Mouse (Mus musculus): ENCODE results near the gene S1pr4.
A peak's percentile ranks its signal among the peaks of the same experiment; 100 is the strongest.

Gene S1pr4

GRCm38 (mm10) chr10:81500032-81500431, at the start of gene S1pr4:
S1pr4 (minus strand) TSS chr10:81500132.
- DNase-seq = no peak

DNA sequence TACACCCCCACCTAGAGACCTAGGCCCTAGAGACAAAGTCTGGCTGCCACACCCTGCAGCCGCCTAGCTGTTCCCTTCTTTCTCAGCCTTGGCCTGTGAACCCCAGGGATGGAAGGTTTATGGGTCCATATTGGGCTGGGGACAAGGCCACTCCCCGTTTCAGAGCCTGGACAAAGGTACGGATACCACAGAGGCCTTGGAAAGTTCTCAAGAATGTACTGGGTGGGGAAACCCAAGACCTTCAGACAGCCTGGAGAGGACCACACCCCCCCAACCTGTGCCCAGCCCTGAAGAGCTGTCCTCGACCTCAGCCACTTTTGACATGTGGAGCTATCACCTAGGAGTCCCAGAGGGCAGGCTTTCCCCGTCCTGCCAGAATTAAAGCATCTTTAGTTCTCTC, 49.0 kb upstream of the S1pr4 start:
- DNase-seq = no peak

DNA sequence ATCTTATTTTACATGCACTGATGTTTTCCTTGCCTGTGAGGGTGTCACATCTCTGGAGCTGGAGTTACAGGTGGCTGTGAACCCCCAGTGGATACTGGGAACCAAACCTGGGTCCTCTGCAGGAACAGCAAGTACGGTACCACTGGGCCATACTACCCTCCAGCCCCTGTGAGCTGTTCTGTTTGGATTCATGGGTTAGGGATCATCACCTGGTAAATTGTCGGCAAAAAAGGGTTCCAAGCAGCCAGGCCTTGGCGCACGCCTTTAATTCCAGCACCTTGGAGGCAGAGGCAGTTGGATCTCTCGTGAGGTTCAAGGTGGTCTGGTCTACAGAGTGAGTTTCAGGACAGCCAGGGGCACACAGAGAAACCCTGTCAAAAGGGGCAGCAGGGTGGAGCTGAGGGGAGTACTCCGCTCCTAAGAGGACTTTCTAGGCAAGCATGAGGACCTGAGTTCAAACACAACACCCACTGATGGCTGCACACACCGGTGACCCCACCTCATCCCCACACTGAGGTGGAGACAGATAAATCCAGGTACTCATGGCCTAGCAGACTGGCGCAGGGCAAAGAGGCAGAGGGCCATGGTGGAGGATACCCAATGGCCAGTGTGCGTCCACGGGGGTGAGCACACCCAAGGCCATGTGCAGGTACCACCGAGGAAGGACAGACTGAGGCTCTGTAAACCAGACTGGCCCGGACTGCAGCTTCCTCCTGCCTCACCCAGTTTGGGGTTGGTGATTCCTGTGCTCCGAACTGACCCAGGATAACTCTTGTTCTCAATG, 47.0 kb upstream of the S1pr4 start:
- DNase-seq = no peak

- DNase-seq = no peak
These were observed 46.4 kb upstream of the S1pr4 start for GRCm38 (mm10) chr10:81546332-81546731.

DNA sequence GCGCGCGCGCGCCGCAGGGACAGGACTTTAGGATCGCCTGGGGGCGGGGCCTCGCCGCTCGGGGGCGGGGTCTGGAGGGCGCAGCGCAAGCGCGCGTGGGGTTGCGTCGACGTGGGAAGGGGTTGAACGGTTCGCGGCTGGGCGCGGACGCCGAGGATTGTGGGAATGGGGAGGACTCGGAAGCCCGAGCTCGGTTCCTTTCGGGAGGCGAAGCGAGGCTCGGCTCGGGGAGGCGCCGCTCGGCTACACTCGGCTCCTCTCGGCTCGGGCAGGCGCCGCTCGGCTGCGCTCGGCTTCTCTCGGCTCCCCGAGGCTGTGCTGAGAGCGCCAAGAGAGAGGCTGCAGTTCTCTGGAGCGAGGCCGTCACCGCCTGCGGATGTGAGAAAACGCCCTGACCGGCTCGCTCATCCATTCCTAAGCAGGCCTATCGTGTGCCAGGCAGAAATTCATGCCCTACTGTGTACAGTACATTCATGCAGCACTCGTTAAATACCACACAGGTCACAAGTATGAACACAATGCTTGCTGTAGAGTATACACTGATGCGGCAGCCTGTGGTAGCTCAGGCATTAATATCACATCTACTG, 45.3 kb upstream of the S1pr4 start, which contains the start of gene Gna11:
Gna11 (minus strand) TSS at position 30 of the 587 bp plus-strand sequence.
- peak; percentile 100 for DNase-seq

GRCm38 (mm10) chr10:81544296-81545160, 44.6 kb upstream of the S1pr4 start:
- no peak for DNase-seq

DNA sequence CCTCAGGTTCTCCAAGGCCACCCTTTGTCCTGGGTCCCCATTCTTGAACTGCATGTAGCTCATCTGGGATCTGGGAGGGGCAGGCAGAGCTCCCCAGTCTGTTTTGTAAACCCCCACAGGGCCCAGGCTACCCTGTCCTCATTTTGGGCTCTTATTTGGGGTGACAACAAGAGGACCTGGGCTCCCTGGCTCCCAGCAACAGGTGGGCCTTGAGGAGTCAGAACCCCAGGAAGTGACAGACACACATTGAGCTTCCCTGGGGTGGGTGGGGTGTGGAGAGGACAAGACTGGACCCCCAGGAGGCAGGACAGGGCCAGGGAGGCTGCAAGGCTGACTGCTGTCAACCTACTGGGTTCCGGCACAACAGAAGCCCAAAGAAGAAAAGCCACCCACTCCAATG, 43.7 kb upstream of the S1pr4 start:
- no peak for DNase-seq

GRCm38 (mm10) chr10:81542727-81543460, 43.0 kb upstream of the S1pr4 start:
- no peak for DNase-seq

- DNase-seq = no peak
These were observed 41.9 kb upstream of the S1pr4 start for GRCm38 (mm10) chr10:81541803-81542202.

- no peak for DNase-seq
These were observed 41.4 kb upstream of the S1pr4 start for GRCm38 (mm10) chr10:81541363-81541762.

- no peak for DNase-seq
These were observed 38.6 kb upstream of the S1pr4 start for GRCm38 (mm10) chr10:81538321-81539048.

GRCm38 (mm10) chr10:81537429-81537828, 37.5 kb upstream of the S1pr4 start:
- no peak for DNase-seq

DNA sequence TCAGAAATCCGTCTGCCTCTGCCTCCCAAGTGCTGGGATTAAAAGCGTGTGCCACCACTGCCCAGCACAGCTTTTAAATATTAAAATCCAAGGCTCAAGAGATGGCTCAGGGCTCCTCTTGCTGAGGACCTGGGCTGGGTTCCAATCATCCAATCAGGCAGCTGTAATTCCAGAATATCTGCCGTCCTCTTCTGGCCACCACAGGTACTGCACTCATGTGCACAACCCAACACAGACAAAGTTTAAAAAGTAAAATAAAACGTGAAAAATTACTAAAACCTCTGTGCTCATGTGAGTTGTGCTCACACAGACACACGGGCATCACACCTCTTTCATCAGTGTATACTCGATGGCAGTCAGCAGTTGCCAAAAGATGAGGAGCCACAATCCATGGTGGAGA, 36.8 kb upstream of the S1pr4 start:
- no peak for DNase-seq

- no peak for DNase-seq
These were observed 34.9 kb upstream of the S1pr4 start for GRCm38 (mm10) chr10:81534826-81535225.

- DNase-seq = no peak
These were observed 26.8 kb upstream of the S1pr4 start for GRCm38 (mm10) chr10:81526779-81527178.

- no peak for DNase-seq
These were observed 25.2 kb upstream of the S1pr4 start for GRCm38 (mm10) chr10:81525017-81525694.

- DNase-seq = no peak
These were observed 24.2 kb upstream of the S1pr4 start, which contains the start of gene Gna15 for GRCm38 (mm10) chr10:81524051-81524605. Gna15 (minus strand) TSS chr10:81524225.

GRCm38 (mm10) chr10:81523570-81523969, 23.6 kb upstream of the S1pr4 start:
- DNase-seq = no peak

DNA sequence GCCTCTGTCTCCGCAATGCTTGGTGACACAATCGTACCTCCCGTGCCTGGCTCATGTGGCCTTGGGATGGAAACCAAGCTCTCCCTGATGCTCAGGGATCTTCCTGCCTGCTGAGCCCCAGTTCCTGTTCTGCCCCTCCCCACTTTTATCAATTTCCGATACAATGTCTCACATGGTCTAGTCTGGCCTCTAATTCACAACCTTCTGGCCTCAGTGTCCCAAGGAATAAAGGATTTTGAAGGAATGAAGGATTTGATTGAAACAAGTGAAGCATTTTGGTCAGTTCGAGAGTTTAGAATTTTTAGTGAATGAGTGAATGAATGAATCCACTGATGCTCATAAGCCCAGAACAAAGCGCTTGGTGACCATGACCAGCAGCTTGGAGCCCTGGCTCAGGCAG, 23.2 kb upstream of the S1pr4 start:
- no peak for DNase-seq

GRCm38 (mm10) chr10:81519978-81520365, 20.0 kb upstream of the S1pr4 start:
- DNase-seq = no peak
